Mouse (Mus musculus): ENCODE data around the gene Mef2a. TPM values are rescaled to one million over a fixed set of nuclear protein-coding genes. Genes with fewer than 3 reads are reported as not detected.

Gene Mef2a
- polyA plus RNA-seq, 1 experiment from 2014 or later, result 32.6 TPM

- 50% methylated on average over 2 of the region's 2 CpGs for WGBS
- Histone ChIP-seq H3K9me3 (no peaks in the 10 kb centered on the region), H3K27me3 (no peaks in the 10 kb centered on the region), H3K9ac (no peak overlapping the region), H3K4me2 (replicated peaks) (no peak overlapping the region), H3K27ac (no peak overlapping the region), H3K4me3 (no peak overlapping the region), H3K36me3 (peaks cover 12% of the 10 kb centered on the region), H3K4me1 (no peaks in the 10 kb centered on the region)
- no peak for ATAC-seq (ENCODE audit: insufficient number of reproducible peaks, insufficient read depth, low FRiP score, low TSS enrichment)
Measured at GRCm38 (mm10) chr7:67243121-67243893, 129.4 kb downstream of the Mef2a start.

GRCm38 (mm10) chr7:67241969-67242368 is 130.7 kb downstream of the Mef2a start:
- 90% methylated on average over 3 of the region's 3 CpGs for WGBS
- Histone ChIP-seq H3K4me3 (no peak overlapping the region), H3K4me2 (replicated peaks) (no peak overlapping the region), H3K9me3 (no peaks in the 10 kb centered on the region), H3K27me3 (no peaks in the 10 kb centered on the region), H3K4me1 (no peaks in the 10 kb centered on the region), H3K36me3 (peaks cover 16% of the 10 kb centered on the region; the same call in 1 of the 2 replicates), H3K27ac (no peak overlapping the region), H3K9ac (no peak overlapping the region)
- ATAC-seq (ENCODE audit: insufficient number of reproducible peaks, insufficient read depth, low FRiP score, low TSS enrichment), result no peak

- no peak overlapping the region for H3K4me3 ChIP-seq
- ATAC-seq (ENCODE audit: insufficient number of reproducible peaks, insufficient read depth, low FRiP score, low TSS enrichment), result no peak
Measured at GRCm38 (mm10) chr7:67237752-67238151, 134.9 kb downstream of the Mef2a start.

GRCm38 (mm10) chr7:67236351-67236750 is 136.3 kb downstream of the Mef2a start:
- Histone ChIP-seq H3K36me3 (peaks cover 54% of the 10 kb centered on the region), H3K27ac (no peak overlapping the region), H3K9ac (no peak overlapping the region), H3K4me1 (no peaks in the 10 kb centered on the region), H3K27me3 (no peaks in the 10 kb centered on the region), H3K4me3 (no peak overlapping the region), H3K4me2 (replicated peaks) (no peak overlapping the region), H3K9me3 (no peaks in the 10 kb centered on the region)
- WGBS, result 83% methylated on average over 2 of the region's 2 CpGs
- no peak for ATAC-seq (ENCODE audit: insufficient number of reproducible peaks, insufficient read depth, low FRiP score, low TSS enrichment)

More at GRCm38 (mm10) chr7:67237752-67238151, 134.9 kb downstream of the Mef2a start:
- H3K4me2 ChIP-seq (replicated peaks), result no peak overlapping the region
- H3K9me3 ChIP-seq, result no peaks in the 10 kb centered on the region
- no peak overlapping the region for H3K27ac ChIP-seq
- 94% methylated on average over 2 of the region's 2 CpGs for WGBS
- no peaks in the 10 kb centered on the region for H3K27me3 ChIP-seq
- H3K9ac ChIP-seq, result no peak overlapping the region
- peaks cover 44% of the 10 kb centered on the region for H3K36me3 ChIP-seq
- H3K4me1 ChIP-seq, result no peaks in the 10 kb centered on the region

GRCm38 (mm10) chr7:67234797-67235196 is 137.9 kb downstream of the Mef2a start:
- Histone ChIP-seq H3K27me3 (no peaks in the 10 kb centered on the region), H3K27ac (no peak overlapping the region), H3K9me3 (no peaks in the 10 kb centered on the region), H3K9ac (no peak overlapping the region), H3K4me3 (no peak overlapping the region), H3K4me2 (replicated peaks) (no peak overlapping the region), H3K36me3 (peaks cover 54% of the 10 kb centered on the region), H3K4me1 (no peaks in the 10 kb centered on the region)
- ATAC-seq (ENCODE audit: insufficient number of reproducible peaks, insufficient read depth, low FRiP score, low TSS enrichment), result no peak
- 79% methylated on average over 8 of the region's 8 CpGs for WGBS

- Histone ChIP-seq H3K27me3 (no peaks in the 10 kb centered on the region), H3K4me3 (no peak overlapping the region), H3K27ac (no peak overlapping the region), H3K4me2 (replicated peaks) (no peak overlapping the region), H3K9ac (no peak overlapping the region), H3K9me3 (no peaks in the 10 kb centered on the region), H3K36me3 (peaks cover 43% of the 10 kb centered on the region), H3K4me1 (no peaks in the 10 kb centered on the region)
- no peak for ATAC-seq (ENCODE audit: insufficient number of reproducible peaks, insufficient read depth, low FRiP score, low TSS enrichment)
- 95% methylated on average over 14 of the region's 14 CpGs for WGBS
Measured at GRCm38 (mm10) chr7:67232504-67232903, 140.2 kb downstream of the Mef2a start.

- Histone ChIP-seq H3K36me3 (peaks cover 38% of the 10 kb centered on the region), H3K4me1 (no peaks in the 10 kb centered on the region), H3K27ac (no peak overlapping the region), H3K4me2 (replicated peaks) (no peak overlapping the region), H3K9ac (no peak overlapping the region), H3K27me3 (no peaks in the 10 kb centered on the region), H3K4me3 (no peak overlapping the region), H3K9me3 (no peaks in the 10 kb centered on the region)
- WGBS, result 80% methylated on average over 3 of the region's 3 CpGs
- no peak for ATAC-seq (ENCODE audit: insufficient number of reproducible peaks, insufficient read depth, low FRiP score, low TSS enrichment)
Measured at GRCm38 (mm10) chr7:67230640-67231140, 142.0 kb downstream of the Mef2a start.

GRCm38 (mm10) chr7:67230221-67230620 is 142.4 kb downstream of the Mef2a start:
- H3K36me3 ChIP-seq, result peaks cover 37% of the 10 kb centered on the region
- no peak overlapping the region for H3K4me2 ChIP-seq (replicated peaks)
- no peak overlapping the region for H3K9ac ChIP-seq
- H3K27me3 ChIP-seq, result no peaks in the 10 kb centered on the region
- H3K9me3 ChIP-seq, result no peaks in the 10 kb centered on the region
- 84% methylated on average over 3 of the region's 3 CpGs for WGBS
- H3K4me3 ChIP-seq, result no peak overlapping the region
- no peaks in the 10 kb centered on the region for H3K4me1 ChIP-seq
- ATAC-seq (ENCODE audit: insufficient number of reproducible peaks, insufficient read depth, low FRiP score, low TSS enrichment), result no peak
- no peak overlapping the region for H3K27ac ChIP-seq

GRCm38 (mm10) chr7:67229701-67230100 is 143.0 kb downstream of the Mef2a start:
- Histone ChIP-seq H3K27ac (no peak overlapping the region), H3K4me3 (no peak overlapping the region), H3K4me1 (no peaks in the 10 kb centered on the region), H3K27me3 (no peaks in the 10 kb centered on the region), H3K9ac (no peak overlapping the region), H3K4me2 (replicated peaks) (no peak overlapping the region), H3K36me3 (peaks cover 35% of the 10 kb centered on the region), H3K9me3 (no peaks in the 10 kb centered on the region)
- ATAC-seq (ENCODE audit: insufficient number of reproducible peaks, insufficient read depth, low FRiP score, low TSS enrichment), result no peak
- 87% methylated on average over 3 of the region's 3 CpGs for WGBS

- Histone ChIP-seq H3K27ac (no peak overlapping the region), H3K36me3 (peaks cover 28% of the 10 kb centered on the region), H3K9ac (no peak overlapping the region), H3K4me1 (0 out of 2 replicates have a peak, but pooled peaks cover 2% of the 10 kb centered on the region), H3K4me3 (no peak overlapping the region), H3K9me3 (no peaks in the 10 kb centered on the region), H3K27me3 (no peaks in the 10 kb centered on the region), H3K4me2 (replicated peaks) (no peak overlapping the region)
- WGBS, result 79% methylated on average over 5 of the region's 5 CpGs
- ATAC-seq (ENCODE audit: insufficient number of reproducible peaks, insufficient read depth, low FRiP score, low TSS enrichment), result peak; percentile 52; the same call in 1 of the 2 replicates
Measured at GRCm38 (mm10) chr7:67228891-67229602, 143.6 kb downstream of the Mef2a start.

- ATAC-seq (ENCODE audit: insufficient number of reproducible peaks, insufficient read depth, low FRiP score, low TSS enrichment), result no peak
- 58% methylated on average over 3 of the region's 3 CpGs for WGBS
- Histone ChIP-seq H3K4me3 (no peak overlapping the region), H3K27me3 (no peaks in the 10 kb centered on the region), H3K9ac (no peak overlapping the region), H3K9me3 (no peaks in the 10 kb centered on the region), H3K36me3 (peaks cover 28% of the 10 kb centered on the region), H3K27ac (no peak overlapping the region), H3K4me2 (replicated peaks) (no peak overlapping the region), H3K4me1 (peaks cover 8% of the 10 kb centered on the region; the same call in 1 of the 2 replicates)
Measured at GRCm38 (mm10) chr7:67228390-67228789, 144.3 kb downstream of the Mef2a start.

- WGBS, result 81% methylated on average over 1 of the region's 1 CpGs
- ATAC-seq (ENCODE audit: insufficient number of reproducible peaks, insufficient read depth, low FRiP score, low TSS enrichment), result no peak
Measured at GRCm38 (mm10) chr7:67227538-67227937, 145.1 kb downstream of the Mef2a start.

More at GRCm38 (mm10) chr7:67227538-67227937, 145.1 kb downstream of the Mef2a start:
- no peak overlapping the region for H3K4me2 ChIP-seq (replicated peaks)
- H3K9ac ChIP-seq, result no peak overlapping the region
- peaks cover 15% of the 10 kb centered on the region for H3K4me1 ChIP-seq
- peaks cover 28% of the 10 kb centered on the region for H3K36me3 ChIP-seq
- H3K27me3 ChIP-seq, result no peaks in the 10 kb centered on the region
- H3K4me3 ChIP-seq, result no peak overlapping the region
- H3K9me3 ChIP-seq, result no peaks in the 10 kb centered on the region
- H3K27ac ChIP-seq, result no peak overlapping the region
